Mouse (Mus musculus) thymus, postnatal 10 days (tissue): ENCODE results near the gene Tnip3.
A peak's percentile ranks its signal among the peaks of the same experiment; 100 is the strongest.

Experiments used
- DNase-seq, 2 experiments: peaks; one replicate each; pipeline ENCODE4 v3.0.0; 2021; ENCODE audit warnings: low spot score in 2 of 2

The Tnip3 gene

DNA sequence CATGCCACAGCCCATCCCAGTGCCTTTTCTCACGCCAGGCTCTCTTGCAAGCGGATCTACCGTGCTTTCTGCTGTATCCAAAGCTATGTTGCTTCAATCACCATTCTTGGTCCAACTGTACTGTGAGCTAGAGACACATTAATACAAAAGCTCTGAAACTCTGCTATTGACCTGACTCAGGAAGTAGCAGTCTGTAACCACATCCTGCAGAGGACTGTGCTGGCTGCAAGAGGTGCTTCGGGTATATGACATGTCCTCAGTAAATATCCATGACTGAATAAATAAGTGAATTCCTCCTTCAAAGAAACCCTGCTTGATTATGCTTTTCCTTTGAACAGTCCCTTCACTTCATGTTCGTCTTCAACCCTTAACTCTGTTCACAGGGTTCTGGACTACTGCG, 122.6 kb downstream of the Tnip3 start:
- DNase-seq = peak; percentile 29 to 44

DNA sequence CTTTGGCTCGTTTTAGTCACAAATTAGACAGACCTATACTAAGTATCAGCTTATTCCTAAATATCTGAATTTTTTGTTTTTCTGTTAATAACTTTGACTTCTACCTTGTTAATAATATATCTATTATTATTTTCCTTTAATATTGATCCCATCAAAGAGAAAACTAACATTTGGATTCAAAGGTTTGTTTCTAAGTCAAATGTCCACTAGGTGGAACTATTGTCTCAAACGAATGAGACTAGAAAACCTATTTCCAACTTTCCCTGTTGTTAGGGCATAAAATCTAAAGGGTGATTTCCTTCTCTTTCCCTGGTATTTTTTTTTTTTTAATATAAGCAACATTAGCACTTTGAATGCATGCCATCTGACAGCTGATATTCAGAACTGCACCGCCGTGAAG, 126.3 kb downstream of the Tnip3 start:
- no peak for DNase-seq

- no peak for DNase-seq
Observed at GRCm38 (mm10) chr6:65661272-65661671, 136.2 kb downstream of the Tnip3 start.

DNA sequence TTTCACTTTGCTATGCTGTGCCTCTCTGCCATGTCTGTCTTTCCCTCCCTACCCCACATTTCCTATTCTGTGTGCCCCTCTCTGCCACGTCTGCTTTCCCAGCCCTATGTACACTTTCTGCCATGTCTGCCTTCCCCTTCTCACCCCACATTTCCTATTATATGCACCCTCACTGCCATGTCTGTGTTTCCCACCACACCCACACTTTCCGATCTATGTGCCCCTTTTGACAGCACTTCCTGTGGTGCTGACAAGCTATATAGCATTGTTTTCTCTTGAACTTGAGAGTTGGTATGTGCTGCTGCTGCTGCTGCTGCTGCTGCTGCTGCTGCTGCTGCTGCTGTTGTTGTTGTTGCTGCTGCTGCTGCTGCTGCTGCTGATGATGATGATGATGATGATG, 136.9 kb downstream of the Tnip3 start:
- peak; percentile 16 to 25 for DNase-seq

DNA sequence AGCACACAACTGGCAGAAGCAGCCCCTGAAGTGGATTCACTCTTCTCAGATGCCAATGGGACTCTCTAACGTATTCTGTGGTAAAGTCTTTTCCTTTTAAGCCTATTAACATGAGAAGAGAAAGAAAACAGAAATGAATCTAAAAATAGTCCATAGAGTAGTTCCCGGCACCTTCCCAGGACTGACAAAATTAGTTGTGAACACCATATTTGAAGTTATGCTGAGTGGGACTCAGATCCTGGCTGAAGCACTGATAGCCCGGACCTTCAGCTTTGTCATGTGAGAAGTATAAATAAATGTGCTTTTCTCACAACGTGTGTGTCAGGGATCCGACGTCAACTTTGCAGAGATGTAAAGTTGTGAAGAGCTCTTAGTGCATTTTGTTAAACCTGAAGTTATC, 138.9 kb downstream of the Tnip3 start:
- no peak for DNase-seq

GRCm38 (mm10) chr6:65666295-65666694, 141.2 kb downstream of the Tnip3 start:
- DNase-seq = no peak

GRCm38 (mm10) chr6:65669971-65670370, 144.9 kb downstream of the Tnip3 start:
- DNase-seq = no peak

DNA sequence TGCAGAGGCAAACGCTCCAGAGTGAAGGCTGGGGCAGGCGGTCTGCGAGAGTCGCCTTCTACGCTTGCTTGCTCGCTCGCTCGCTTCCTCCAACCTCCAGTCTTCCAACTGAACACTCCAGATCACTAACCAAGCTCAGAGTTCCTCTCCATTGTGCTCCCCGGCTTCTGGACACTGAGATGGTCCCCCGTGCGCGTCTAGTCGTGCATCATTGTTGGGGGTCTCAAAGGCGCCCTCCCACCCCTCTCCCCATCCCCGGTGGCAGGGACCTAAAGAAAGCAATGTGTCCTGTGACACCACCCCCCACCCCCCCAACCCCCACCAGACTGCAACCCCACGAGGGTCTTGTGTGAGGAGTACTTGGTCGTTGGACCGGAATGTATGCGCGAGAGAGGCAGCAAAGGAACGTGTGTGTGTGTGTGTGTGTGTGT, 145.9 kb downstream of the Tnip3 start:
- DNase-seq = no peak

DNA sequence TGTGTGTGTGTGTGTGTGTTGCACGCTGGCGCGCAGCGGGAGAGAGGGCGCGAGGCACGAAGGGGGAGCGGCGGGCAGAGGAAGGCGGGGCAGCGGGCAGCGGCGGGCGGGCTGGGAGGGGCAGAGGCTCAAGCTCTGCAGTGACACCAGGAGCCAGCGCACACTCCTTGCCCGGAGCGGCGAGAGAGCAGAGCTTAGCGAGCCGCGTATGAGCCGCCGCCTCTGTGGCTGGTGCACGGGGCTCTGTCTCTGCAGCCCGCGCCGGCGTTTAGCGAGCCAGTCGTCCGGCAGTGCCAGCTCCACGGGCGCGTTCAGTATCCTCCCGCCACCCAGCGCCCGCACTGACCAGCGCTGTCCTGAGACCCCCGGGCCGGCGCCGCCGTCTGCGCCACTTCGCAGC, 146.3 kb downstream of the Tnip3 start, which contains the start of gene Ndnf:
Gene Ndnf (plus strand): TSS at position 140 of the 400 bp plus-strand sequence.
- DNase-seq = peak in 1 of 2 experiments; percentile 24

GRCm38 (mm10) chr6:65672131-65673031, 147.3 kb downstream of the Tnip3 start:
- DNase-seq = no peak
